Mouse (Mus musculus) layer of hippocampus, postnatal 25 days (tissue): ENCODE data around the gene Tmem135. TPM values are rescaled to one million over a fixed set of nuclear protein-coding genes. Genes with fewer than 3 reads are reported as not detected.
A peak's percentile ranks its signal among the peaks of the same experiment; 100 is the strongest.

ENCODE experiments used
- DNase-seq, 2 experiments: peaks; one replicate each; pipeline ENCODE4 v3.0.0; 2022; ENCODE audit warnings: mixed read lengths in 2 of 2, low spot score in 1 of 2; ENCODE audit errors: extremely low spot score in 1 of 2
- total RNA-seq, 2 experiments: library from RNA; stranded (reverse); gene quantifications; 2 replicates each; pipeline ENCODE4 v1.2.3; 2021

Gene Tmem135
- total RNA-seq = 10 to 100 TPM; 59.1 to 63.4 TPM

DNA sequence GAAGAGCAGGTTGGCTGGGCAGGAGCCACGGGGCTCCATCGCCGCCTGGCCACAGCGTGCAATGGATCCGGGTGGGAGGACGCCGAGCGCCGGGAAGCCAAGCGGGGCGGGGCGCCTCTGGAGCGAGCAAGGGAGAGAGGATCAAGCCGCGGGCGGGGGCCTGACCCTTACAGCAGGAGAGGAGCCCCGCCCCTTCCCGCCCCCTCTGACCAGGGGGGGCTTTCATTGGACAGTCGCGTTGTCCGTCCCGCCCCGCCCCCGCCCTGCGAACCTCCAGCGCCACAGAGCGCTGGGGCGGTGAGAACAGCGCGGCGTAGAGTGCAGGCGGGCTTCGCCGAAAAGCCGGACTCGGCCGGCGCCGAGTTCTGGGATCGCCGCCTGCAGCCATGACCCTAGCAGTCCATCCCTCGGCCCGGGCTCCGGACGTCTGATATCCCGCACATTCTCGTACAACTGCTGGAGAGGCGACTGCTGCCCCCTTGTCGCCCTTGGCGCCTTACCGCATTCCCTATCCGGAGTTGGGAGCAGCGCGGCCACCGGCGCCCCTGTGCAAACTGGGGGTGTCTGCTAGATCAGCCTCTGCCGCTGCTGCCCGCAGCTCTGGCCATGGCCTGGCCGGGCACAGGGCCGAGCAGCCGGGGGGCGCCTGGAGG, at the start of gene Tmem135, which contains the start of gene Fzd4:
Gene Tmem135 (minus strand): TSS at position 142 of the 653 bp plus-strand sequence.
Gene Fzd4 (plus strand): TSS at position 275 of the 653 bp plus-strand sequence.
- DNase-seq = peak; percentile 67 to 75

DNA sequence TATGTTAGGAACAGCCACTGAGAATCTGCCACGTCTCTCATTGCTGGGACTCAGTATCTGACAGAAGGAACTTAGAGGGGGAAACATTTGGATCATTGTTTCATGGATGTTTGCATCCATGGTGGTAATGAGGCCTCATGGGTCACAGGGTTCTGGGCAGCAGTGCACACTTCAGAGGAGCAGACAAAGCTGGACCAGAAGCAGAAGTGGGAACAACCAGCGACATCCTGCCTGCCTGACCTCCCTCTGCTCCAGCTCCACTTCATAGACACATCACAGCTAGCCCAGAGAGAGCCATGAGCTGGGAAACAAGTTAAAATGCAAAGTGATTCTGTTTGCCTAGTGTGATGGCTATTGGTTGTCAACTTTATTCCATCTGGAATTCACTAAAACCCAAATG, 46.3 kb upstream of the Tmem135 start:
- no peak for DNase-seq

DNA sequence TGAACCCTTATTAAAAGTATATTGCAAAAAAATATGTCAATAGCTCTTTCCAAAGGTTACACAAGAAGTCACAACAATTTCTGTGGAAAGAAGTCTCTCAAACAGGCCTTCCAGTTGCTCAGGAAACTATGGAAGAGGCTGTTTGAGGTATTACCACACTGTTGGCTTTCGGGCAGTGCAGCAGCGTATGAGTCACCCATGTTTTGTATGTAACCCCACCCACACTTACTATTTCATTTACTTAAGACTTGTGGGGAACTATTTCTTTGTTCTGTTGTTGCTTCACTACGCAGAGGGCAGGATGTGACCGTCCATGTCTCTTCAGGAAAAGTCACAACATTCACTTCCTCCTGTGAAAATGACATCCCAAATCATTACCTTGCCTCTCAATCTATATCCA, 41.1 kb upstream of the Tmem135 start:
- DNase-seq = no peak

DNA sequence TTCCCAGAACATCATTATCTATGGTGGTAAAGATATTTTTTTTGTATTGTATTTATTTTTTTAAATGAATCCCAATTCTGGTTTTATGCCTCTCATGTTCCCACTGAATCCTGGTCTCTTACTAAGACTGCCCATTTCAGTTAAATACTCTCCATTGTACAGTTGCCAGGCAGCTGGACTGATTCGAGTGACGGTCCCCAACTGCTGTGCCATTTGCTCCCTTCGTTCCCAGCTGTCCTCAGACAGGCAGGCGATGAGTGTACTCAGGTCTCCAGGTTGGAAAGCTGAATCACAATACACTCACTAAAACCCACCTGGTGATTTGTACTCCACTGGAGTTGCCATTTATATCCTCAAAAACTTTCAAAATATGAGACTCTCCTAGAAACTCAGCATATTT, 38.2 kb upstream of the Tmem135 start:
- DNase-seq = no peak

DNA sequence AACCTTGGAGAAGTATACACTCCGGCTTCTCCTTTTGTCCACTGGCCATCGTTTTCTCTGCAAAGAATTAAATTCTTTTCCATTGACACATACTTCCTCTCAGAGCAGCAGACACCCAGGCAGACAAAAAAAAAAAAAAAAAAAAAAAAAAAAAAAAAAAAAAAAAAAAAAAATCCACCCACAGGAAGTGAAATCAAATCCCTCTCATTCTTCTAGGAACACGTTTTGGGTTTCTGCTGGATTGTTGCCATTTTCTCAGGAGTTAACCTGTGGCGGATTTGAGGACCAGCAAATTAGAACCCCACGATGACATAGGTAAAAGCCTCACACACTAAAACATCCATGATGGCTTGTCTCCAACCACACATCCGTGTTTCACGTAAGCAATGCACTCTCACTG, 37.3 kb upstream of the Tmem135 start:
- DNase-seq = no peak

DNA sequence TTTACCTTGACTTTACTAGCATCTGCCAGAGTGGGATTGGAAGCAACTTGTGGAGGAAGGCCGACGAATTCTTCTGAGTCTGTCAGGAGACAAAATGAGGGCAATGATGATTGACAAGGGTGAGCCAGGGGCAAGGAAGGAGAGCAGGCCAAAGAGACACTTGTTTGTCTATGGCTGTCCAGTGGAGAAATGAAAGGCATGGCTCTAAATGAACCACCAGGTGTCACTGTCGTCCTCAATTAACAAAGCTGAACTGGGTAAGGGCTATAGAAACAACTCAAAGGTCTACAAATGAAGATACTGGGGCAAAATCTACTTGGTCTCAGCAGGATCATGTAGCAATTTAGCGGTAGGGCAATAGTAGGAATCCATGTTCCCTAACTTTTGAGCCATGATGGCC, 33.6 kb upstream of the Tmem135 start:
- peak; percentile 25 to 42 for DNase-seq

DNA sequence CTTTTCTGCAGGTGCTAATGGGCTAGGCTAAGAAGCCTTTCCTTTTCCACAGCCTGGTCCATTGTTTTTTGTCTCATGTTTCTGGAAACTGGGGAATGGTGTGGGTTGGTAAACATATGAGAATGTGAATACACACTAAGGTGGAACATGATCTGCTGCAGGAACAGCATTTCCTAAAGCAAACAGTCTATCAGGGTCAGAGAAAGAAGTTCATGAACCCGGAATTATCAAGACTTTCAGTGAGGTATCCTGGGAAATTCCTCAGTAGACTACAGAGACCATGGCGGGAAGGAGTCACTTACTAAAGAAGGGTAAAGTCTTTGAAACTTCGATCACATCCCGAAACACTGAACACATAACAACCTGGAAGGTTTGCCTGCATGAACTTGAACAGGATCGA, 32.4 kb upstream of the Tmem135 start:
- no peak for DNase-seq

DNA sequence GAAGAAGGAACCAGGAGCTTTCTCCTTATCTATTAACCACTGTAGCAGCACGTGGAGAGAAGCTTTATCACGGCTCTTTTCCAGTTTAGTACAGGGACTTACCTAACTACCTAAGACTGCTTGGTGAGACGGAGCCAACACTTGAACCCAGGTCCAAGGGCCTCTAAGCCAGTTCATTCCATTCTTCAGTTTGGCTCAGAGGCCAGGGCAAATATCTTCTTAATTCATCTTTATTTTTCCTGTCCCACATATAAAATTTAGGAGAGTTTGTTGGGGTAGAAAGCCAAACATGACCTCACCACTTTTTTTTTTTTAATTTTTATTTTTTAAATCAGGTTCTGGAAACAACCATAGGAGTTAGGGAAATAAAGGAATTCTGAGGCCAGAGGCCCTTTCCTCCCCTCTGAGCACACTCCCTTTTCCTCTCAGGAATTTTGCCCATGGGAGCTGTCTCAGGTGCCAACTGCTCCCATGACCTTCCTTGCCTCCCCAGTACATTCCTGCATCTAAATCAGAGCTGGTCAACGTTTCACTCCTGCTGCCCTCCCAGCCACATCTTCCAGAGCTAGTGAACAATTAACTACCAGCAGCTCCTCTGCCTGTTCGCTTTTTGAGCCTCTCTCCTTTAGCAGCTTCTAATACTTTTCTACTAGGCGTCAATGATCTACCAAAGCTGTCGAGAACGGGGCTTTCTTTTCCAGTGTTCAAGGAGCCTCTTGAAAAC, 30.0 kb upstream of the Tmem135 start:
- DNase-seq = no peak

DNA sequence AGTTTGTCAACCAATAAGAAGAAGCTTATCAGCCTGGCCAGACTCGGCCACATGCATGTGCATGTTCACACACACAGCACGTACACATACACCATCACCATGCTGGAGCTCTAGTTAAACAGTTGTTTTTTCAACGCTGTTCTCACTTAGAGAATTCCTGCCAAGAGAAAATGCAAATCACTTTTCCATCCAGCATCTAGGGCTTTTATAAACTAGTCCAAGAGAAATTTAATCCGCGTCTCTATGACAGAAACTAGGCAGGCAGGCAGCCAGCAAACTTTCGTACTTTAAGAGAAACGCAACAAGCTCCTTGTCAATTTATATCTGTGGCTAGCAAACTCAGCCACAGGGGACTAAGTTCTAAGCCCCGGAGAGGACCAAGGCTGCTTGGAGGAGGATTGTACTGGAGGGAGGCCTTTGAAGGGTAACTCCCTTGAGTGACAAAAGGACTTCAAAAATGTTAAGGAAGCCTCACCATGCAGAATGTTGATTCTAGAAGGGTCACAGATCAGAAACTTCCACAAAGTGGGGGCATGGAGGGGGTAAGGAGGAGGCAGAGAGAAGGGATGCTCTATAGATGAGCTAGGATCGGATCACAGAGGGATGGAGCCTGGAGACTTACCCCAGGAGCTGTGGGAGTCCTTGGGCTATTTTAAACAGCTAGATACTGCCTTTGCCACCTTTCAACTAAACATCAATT, 29.3 kb upstream of the Tmem135 start:
- DNase-seq = peak in 1 of 2 experiments; percentile 20

DNA sequence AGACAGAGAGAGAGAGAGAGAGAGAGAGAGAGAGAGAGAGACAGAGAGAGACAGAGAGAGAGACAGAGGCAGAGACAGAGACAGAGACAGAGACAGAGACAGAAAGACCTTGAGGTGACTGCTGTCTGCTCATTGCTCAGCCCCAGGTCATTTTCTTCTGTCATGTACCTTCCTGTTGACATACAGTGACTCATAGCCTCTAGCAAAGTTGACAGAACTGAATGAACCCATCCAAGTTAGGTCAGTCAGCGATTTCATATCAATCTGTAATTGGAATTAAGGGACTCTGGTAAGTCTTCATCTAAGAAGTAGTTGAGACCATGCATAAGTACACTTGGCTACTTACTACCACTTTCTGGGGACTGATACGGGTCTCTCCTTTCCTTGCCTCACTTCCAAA, 27.2 kb upstream of the Tmem135 start:
- no peak for DNase-seq

DNA sequence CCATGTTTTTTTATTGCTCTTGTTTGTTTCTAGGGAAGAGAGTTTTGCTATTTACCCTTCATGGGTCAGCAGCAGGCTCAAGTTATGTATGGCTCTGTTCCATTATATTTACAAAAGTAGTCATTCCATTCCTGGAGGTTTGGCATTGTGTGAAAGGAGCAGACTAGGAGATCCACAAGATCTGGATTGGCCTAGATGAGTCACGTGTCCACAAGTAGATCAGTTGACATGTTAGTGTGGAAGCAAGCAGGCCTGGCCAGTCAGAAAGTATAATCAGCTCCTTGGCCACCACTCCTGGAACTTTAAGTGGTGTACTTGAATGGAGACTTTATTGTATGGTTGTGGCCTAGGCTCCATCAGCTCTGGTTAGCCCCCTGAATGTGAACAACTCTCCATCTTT, 25.3 kb upstream of the Tmem135 start:
- DNase-seq = no peak

DNA sequence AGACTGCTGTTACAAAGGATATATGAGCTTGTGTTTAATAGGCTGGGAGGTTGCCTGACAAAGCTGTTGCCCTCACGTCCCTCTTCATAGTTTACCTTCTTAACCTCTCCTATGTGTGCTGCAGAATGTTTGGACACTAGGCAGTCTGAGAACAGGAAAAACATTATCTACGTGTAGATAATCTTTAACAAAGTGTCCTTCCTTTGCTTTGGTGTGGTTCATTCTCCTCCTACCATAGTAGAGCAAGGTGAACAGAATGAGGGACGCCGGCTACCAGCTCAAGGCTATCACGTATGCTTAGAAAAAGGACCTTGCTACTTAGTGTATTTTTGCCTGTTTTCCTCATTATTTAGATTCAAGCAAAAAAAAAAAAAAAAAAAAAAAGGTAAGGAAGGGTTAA, 24.8 kb upstream of the Tmem135 start:
- DNase-seq = no peak

DNA sequence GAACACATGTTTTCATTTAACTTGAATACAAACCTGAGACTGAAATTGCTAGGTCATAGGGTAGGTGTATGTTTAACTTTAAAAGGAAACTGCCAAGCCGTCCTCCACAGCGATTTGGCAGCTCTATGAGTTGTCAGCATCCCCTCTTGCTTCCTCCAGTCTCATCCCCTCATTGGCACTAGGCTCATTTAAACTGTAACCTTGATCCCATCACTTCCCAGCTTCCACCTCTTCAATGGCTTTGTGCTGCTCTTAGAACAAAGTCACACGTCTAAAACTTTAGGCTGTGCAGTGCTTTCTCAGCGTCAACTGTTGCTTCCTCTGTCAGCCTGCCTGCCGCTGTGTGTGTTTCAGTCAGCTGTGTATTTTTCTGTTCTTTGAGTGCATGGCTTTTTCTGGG, 23.1 kb upstream of the Tmem135 start:
- DNase-seq = no peak

DNA sequence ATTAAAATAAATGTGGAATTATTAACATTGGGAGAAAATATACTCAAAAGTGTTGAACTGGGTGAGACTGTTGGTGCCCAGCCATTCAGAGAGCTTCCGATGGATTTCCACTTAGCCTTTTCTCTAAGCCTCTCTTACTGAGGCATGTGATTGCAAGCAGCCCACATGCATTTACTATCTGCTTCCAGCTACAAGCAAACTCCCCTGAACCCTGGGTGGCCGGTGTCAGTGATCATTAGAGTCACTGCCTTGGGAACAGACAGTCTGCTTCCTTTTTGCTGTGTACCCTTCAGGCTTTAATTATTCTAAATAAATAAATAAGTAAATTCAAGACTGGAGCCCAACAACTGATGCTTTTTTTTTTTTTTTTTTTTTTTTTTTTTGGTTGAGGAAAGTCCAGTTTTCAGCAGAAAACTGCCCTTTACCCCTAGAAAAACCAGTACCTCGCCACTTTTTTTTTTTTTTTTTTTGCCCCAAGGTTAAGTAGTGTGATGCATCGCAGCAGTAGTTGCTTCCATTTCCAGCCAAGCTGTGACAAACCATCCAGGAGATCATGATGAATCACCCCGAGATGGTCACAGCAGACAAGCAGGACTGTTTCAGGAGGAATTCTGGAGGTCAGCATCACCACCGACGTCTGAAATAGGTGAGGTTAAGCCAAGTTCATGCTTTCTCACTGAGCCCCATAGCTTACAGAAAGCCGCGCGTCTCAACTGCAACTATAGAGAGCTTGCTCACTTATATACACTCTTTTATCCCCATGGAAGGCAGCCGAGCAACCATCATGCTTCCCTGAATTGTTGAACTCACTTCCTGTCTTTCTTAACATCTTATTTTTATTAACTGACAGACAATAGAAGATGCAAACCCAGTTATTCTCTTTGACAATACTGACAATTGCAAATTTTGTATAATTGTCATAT, 22.0 kb upstream of the Tmem135 start:
- no peak for DNase-seq

DNA sequence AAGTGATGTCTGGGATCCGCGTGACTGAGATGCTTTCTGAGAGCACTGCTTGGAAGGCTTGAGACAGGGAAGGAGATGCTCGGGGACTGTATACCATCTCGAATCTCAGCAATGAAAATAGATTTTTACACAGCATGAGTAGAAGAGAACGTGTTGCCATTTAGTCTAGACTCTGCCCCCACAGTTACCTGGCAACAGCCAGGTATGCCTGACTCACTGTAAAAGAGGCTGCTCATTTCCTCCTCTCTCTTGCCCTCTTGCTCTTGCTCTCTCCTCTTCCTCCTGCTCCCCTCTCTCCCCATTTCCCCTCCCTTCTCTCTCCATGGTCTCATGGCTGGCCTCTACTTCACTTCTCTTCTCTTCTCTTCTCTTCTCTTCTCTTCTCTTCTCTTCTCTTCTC, 20.6 kb upstream of the Tmem135 start:
- no peak for DNase-seq

DNA sequence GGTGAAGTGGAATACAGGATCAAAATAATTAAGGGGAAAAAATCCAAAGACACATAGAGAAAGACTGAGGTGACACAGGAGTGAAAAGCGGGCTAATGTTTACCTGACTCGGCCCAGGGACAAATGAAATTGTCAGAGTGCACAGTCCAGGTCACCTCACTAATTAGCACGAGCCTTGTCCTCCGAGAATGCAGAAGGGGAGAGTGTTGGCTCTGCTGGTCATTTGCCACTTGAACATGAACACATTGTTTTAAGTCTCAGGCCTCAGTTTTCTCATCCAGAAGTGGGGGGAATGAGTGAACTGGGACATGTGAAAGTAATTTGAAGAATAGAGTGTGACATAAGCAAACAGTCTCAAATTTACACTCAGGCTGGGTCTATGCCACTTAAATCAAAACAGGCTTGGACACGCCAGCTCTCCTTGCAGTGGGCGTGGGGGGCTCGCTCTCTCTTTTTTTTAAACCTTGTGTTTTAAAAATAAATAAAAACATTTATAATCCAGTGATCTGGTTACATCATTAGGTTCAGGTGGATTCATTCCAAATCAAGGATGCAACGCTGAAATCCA, 19.8 kb upstream of the Tmem135 start:
- DNase-seq = no peak

DNA sequence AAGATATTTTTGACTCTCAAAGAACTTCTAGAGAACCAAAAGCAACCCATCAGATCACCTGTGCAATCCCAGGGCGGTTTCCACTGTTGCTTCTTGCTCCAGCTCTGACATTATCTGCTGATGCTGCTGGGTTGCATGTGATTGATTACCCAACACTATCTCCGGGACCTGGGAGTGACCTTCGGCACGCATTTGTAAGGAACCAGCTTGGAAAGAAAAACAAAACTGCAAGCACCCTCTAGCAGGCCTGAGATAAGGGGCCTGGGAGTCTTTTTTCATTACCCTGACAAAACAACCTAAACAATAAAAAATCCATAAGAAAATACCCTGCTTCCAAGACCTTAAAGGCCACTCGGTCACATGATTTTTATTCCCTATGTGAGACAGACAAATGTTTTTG, 19.2 kb upstream of the Tmem135 start:
- DNase-seq = no peak

DNA sequence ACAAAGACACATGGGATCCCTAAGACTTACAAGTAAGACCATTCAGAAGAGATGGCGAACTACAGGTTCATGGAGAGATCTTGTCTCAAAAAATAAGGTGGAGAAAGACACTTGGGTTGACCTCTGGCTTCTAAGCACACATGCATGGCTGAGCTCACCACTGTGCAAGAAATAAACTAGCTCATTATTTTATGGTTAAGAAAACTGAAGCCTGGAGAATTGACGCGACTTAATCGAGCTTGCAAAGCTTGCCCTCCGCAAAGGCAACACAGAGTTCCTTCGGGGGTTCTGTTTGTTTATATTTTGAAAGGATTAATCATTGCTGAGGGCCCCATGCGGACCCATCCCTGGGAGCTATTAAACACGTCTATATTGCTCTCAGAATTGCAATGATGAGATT, 18.6 kb upstream of the Tmem135 start:
- no peak for DNase-seq

DNA sequence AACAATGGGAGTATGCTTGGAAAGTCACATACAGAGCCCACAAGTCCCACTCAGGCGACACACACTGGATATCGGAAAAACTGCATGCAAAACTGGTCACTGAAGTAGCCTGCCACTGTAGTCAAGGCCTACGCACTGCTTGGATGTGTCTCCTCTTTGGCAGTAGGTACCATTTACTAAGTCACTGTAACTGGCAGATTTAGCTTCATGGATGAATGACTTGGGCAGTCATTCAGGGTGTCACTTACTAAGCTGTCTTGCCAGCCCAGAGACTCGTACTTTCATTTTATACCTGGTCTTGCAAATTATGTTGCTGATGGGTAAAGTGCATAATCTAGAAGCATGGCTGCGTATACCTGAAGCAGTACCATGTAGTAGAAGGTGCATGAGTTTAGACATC, 17.3 kb upstream of the Tmem135 start:
- no peak for DNase-seq
